Mouse (Mus musculus) liver, embryonic 14.5 days (tissue): ENCODE measurements around the gene Zfp219.

ENCODE experiments used
- CTCF ChIP-seq: IDR thresholded peaks from 2 replicates; pipeline ENCODE4 v1.5.1; 2016; ENCODE audit warnings: antibody characterized with exemption, low read depth, control low read depth
- EP300 ChIP-seq: IDR thresholded peaks from 2 replicates; pipeline ENCODE4 v1.6.1; 2016; ENCODE audit warnings: antibody characterized with exemption, low read depth

- TF ChIP-seq CTCF = no peak
- no peak for TF ChIP-seq EP300
Measured at GRCm38 (mm10) chr14:51983855-51984246, 36.7 kb downstream of the Zfp219 start.
